Mouse (Mus musculus): ENCODE measurements at regions not wholly inside any gene's neighbourhood (a gene's known extent, or its start where the extent isn't known, plus 50 kb on each side); places are given as distances from the start of the nearest gene placed in this dataset.
A peak's percentile ranks its signal among the peaks of the same experiment; 100 is the strongest.

- WGBS = 88% methylated on average over 7 of the region's 7 CpGs
- no peaks in the 10 kb centered on the region for H3K4me1 ChIP-seq
- H3K4me2 ChIP-seq (replicated peaks) = no peak overlapping the region
- no peaks in the 10 kb centered on the region for H3K27me3 ChIP-seq
- ATAC-seq (ENCODE audit: low FRiP score, low read depth) = no peak
- no peak overlapping the region for H3K4me3 ChIP-seq
- no peak overlapping the region for H3K27ac ChIP-seq (replicated peaks)
- H3K9ac ChIP-seq (replicated peaks) = no peak overlapping the region
- H3K9me3 ChIP-seq = no peaks in the 10 kb centered on the region
- no peaks in the 10 kb centered on the region for H3K36me3 ChIP-seq
Observed at GRCm38 (mm10) chr6:49590927-49591631, 195.7 kb downstream of the Stk31 start.

DNA sequence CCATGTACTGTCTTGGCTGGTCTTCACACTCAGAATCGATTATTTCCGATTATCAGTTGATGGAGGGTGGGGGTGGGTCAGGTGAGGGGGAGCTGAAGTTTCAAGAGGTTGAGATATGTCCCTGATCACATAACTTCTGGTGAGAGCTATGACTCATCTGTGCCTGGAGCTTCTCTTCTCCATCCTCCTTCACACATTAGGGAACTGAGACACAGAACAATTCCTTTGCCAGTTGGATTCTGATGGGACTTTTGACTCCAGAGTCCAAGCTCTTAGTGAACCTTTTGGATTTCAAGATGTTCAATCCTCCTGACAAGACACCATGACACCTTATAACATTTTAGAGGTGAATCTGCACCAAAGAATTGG lies 196.2 kb downstream of the Stk31 start:
- no peak for ATAC-seq (ENCODE audit: low FRiP score, low read depth)
- Histone ChIP-seq H3K4me2 (replicated peaks) (no peak overlapping the region), H3K27ac (replicated peaks) (no peak overlapping the region), H3K4me3 (no peak overlapping the region), H3K9me3 (no peaks in the 10 kb centered on the region), H3K9ac (replicated peaks) (no peak overlapping the region), H3K27me3 (no peaks in the 10 kb centered on the region), H3K4me1 (no peaks in the 10 kb centered on the region), H3K36me3 (no peaks in the 10 kb centered on the region)
- WGBS = 100% methylated on average over 2 of the region's 2 CpGs

DNA sequence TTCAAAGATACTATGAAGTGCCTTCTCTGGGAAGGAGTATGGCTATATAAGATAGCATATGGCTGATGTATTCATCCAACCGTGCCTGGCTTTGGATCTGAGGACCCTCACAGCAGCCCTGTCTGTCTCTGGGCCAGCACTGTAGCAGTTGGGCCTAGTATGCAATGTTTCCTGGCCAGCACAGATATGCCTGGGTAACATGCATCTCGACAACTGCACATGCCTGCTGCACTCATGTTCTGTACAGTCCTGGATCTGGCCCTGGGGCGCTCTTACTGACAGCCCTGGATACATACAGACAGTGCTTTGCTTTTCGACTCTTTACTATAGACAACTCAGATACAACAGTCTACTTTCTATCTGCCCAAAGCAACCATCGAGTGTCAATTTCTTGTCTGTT lies 197.3 kb downstream of the Stk31 start:
- Histone ChIP-seq H3K9me3 (no peaks in the 10 kb centered on the region), H3K36me3 (no peaks in the 10 kb centered on the region), H3K4me1 (no peaks in the 10 kb centered on the region), H3K4me2 (replicated peaks) (no peak overlapping the region), H3K27ac (replicated peaks) (no peak overlapping the region), H3K9ac (replicated peaks) (no peak overlapping the region), H3K4me3 (no peak overlapping the region), H3K27me3 (no peaks in the 10 kb centered on the region)
- ATAC-seq (ENCODE audit: low FRiP score, low read depth) = no peak
- 95% methylated on average over 5 of the region's 5 CpGs for WGBS

DNA sequence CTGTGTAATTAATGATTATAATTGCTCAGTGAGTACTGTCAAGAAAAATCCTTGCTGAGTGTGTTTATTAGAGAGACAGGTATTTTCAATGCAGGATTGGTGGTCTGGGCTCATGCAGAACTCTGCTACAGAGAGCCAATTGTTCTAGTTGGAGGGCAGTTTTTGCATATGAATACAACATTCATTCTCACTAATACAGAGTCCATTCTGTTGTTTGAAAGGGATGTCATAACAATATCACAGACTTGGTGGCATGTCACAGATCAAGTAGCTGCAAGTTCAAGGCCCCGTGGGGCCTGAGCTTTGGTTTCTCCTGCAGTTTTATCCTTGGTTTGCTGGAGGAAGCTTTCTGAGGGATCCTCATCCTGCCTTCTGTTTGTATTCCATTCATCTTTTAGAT lies 207.8 kb downstream of the Stk31 start:
- peak overlapping the region; percentile 52 for H3K27ac ChIP-seq (replicated peaks)
- 38% methylated on average over 1 of the region's 1 CpGs for WGBS
- ATAC-seq (ENCODE audit: low FRiP score, low read depth) = no peak

DNA sequence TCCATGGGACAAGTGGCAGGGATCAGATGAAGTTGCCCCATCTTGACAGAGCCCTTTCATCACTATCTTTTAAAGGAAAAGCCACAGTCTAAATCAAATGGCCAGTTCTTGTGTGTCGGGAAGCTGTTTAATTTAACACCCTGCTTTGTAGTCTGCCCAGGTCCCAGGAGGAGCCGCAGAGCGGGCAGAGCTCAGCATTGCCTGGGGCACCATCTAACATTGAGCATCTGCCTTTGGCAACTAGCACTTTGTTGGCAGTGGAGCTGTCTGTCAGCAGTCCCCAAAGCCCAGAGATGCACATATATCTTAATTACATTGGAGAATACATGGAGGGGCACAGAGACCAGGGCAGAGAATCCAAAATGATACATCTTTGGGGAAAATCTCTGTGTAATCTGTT lies 208.4 kb downstream of the Stk31 start:
- 43% methylated on average over 3 of the region's 3 CpGs for WGBS
- no peak overlapping the region for H3K4me2 ChIP-seq (replicated peaks)
- peak; percentile 30; the same call in 1 of the 2 replicates for ATAC-seq (ENCODE audit: low FRiP score, low read depth)

More for the DNA sequence above, 207.8 kb downstream of the Stk31 start:
- no peak overlapping the region for H3K4me2 ChIP-seq (replicated peaks)
- peaks cover 18% of the 10 kb centered on the region for H3K4me1 ChIP-seq
- no peaks in the 10 kb centered on the region for H3K9me3 ChIP-seq
- H3K9ac ChIP-seq (replicated peaks) = no peak overlapping the region
- no peaks in the 10 kb centered on the region for H3K36me3 ChIP-seq
- no peak overlapping the region for H3K4me3 ChIP-seq
- H3K27me3 ChIP-seq = no peaks in the 10 kb centered on the region

GRCm38 (mm10) chr6:49606028-49606427 lies 210.6 kb downstream of the Stk31 start:
- Histone ChIP-seq H3K27me3 (no peaks in the 10 kb centered on the region), H3K4me3 (no peak overlapping the region), H3K4me2 (replicated peaks) (no peak overlapping the region), H3K9ac (replicated peaks) (no peak overlapping the region), H3K9me3 (no peaks in the 10 kb centered on the region), H3K27ac (replicated peaks) (no peak overlapping the region), H3K36me3 (no peaks in the 10 kb centered on the region), H3K4me1 (peaks cover 18% of the 10 kb centered on the region)
- WGBS = 0% methylated on average over 1 of the region's 1 CpGs
- no peak for ATAC-seq (ENCODE audit: low FRiP score, low read depth)

More for the DNA sequence above, 208.4 kb downstream of the Stk31 start:
- Histone ChIP-seq H3K27ac (replicated peaks) (peak overlapping the region; percentile 52; the same call in 1 of the 2 replicates), H3K9ac (replicated peaks) (no peak overlapping the region), H3K27me3 (no peaks in the 10 kb centered on the region), H3K4me1 (peaks cover 18% of the 10 kb centered on the region), H3K4me3 (no peak overlapping the region), H3K9me3 (no peaks in the 10 kb centered on the region), H3K36me3 (no peaks in the 10 kb centered on the region)

- Histone ChIP-seq H3K27me3 (no peaks in the 10 kb centered on the region), H3K4me2 (replicated peaks) (no peak overlapping the region), H3K9me3 (no peaks in the 10 kb centered on the region), H3K4me3 (no peak overlapping the region), H3K9ac (replicated peaks) (no peak overlapping the region), H3K27ac (replicated peaks) (no peak overlapping the region), H3K4me1 (peaks cover 18% of the 10 kb centered on the region), H3K36me3 (no peaks in the 10 kb centered on the region)
- ATAC-seq (ENCODE audit: low FRiP score, low read depth) = no peak
- 62% methylated on average over 9 of the region's 9 CpGs for WGBS
Observed at GRCm38 (mm10) chr6:49606626-49607158, 211.3 kb downstream of the Stk31 start.

- no peaks in the 10 kb centered on the region for H3K4me1 ChIP-seq
- H3K27me3 ChIP-seq = no peaks in the 10 kb centered on the region
- no peak overlapping the region for H3K4me3 ChIP-seq
- H3K27ac ChIP-seq (replicated peaks) = no peak overlapping the region
- no peak overlapping the region for H3K9ac ChIP-seq (replicated peaks)
- 82% methylated on average over 2 of the region's 2 CpGs for WGBS
- H3K9me3 ChIP-seq = no peaks in the 10 kb centered on the region
- no peak for ATAC-seq (ENCODE audit: low FRiP score, low read depth)
- no peaks in the 10 kb centered on the region for H3K36me3 ChIP-seq
- H3K4me2 ChIP-seq (replicated peaks) = no peak overlapping the region
Observed at GRCm38 (mm10) chr6:49624080-49624479, 198.4 kb upstream of the Npy start.

GRCm38 (mm10) chr6:49624564-49624963 lies 197.9 kb upstream of the Npy start:
- no peak overlapping the region for H3K9ac ChIP-seq (replicated peaks)
- H3K4me3 ChIP-seq = no peak overlapping the region
- no peaks in the 10 kb centered on the region for H3K9me3 ChIP-seq
- no peaks in the 10 kb centered on the region for H3K27me3 ChIP-seq
- no peak overlapping the region for H3K4me2 ChIP-seq (replicated peaks)
- no peaks in the 10 kb centered on the region for H3K4me1 ChIP-seq
- ATAC-seq (ENCODE audit: low FRiP score, low read depth) = no peak
- WGBS = 81% methylated on average over 5 of the region's 5 CpGs
- H3K27ac ChIP-seq (replicated peaks) = no peak overlapping the region
- H3K36me3 ChIP-seq = no peaks in the 10 kb centered on the region

- Histone ChIP-seq H3K27me3 (no peaks in the 10 kb centered on the region), H3K9me3 (no peaks in the 10 kb centered on the region; the same call in 1 of the 2 replicates), H3K36me3 (no peaks in the 10 kb centered on the region), H3K27ac (replicated peaks) (no peak overlapping the region), H3K9ac (replicated peaks) (no peak overlapping the region), H3K4me2 (replicated peaks) (no peak overlapping the region), H3K4me1 (no peaks in the 10 kb centered on the region), H3K4me3 (no peak overlapping the region)
- WGBS = 60% methylated on average over 5 of the region's 5 CpGs
- no peak for ATAC-seq (ENCODE audit: low FRiP score, low read depth)
Observed at GRCm38 (mm10) chr6:49633470-49634095, 188.9 kb upstream of the Npy start.

- Histone ChIP-seq H3K4me2 (replicated peaks) (no peak overlapping the region), H3K27me3 (no peaks in the 10 kb centered on the region), H3K36me3 (no peaks in the 10 kb centered on the region), H3K4me3 (no peak overlapping the region), H3K27ac (replicated peaks) (no peak overlapping the region), H3K9me3 (no peaks in the 10 kb centered on the region), H3K4me1 (no peaks in the 10 kb centered on the region), H3K9ac (replicated peaks) (no peak overlapping the region)
- WGBS = 91% methylated on average over 2 of the region's 2 CpGs
- ATAC-seq (ENCODE audit: low FRiP score, low read depth) = no peak
Observed at GRCm38 (mm10) chr6:49637654-49638053, 184.9 kb upstream of the Npy start.

- Histone ChIP-seq H3K27me3 (no peaks in the 10 kb centered on the region), H3K4me1 (no peaks in the 10 kb centered on the region), H3K27ac (replicated peaks) (no peak overlapping the region), H3K9ac (replicated peaks) (no peak overlapping the region), H3K4me3 (no peak overlapping the region), H3K9me3 (no peaks in the 10 kb centered on the region), H3K36me3 (no peaks in the 10 kb centered on the region), H3K4me2 (replicated peaks) (no peak overlapping the region)
- WGBS = 77% methylated on average over 5 of the region's 5 CpGs
- ATAC-seq (ENCODE audit: low FRiP score, low read depth) = no peak
Observed at GRCm38 (mm10) chr6:49641256-49641655, 181.3 kb upstream of the Npy start.

Measured in midbrain, embryonic 12.5 days (tissue).